Mouse (Mus musculus) forelimb bud, embryonic 11.5 days (tissue): ENCODE data around the gene Borcs8.

Source experiments
- DNase-seq: peaks from one replicate; pipeline ENCODE4 v3.0.0-alpha.2; 2012; ENCODE audit warnings: low read depth, low spot score

The Borcs8 gene

DNA sequence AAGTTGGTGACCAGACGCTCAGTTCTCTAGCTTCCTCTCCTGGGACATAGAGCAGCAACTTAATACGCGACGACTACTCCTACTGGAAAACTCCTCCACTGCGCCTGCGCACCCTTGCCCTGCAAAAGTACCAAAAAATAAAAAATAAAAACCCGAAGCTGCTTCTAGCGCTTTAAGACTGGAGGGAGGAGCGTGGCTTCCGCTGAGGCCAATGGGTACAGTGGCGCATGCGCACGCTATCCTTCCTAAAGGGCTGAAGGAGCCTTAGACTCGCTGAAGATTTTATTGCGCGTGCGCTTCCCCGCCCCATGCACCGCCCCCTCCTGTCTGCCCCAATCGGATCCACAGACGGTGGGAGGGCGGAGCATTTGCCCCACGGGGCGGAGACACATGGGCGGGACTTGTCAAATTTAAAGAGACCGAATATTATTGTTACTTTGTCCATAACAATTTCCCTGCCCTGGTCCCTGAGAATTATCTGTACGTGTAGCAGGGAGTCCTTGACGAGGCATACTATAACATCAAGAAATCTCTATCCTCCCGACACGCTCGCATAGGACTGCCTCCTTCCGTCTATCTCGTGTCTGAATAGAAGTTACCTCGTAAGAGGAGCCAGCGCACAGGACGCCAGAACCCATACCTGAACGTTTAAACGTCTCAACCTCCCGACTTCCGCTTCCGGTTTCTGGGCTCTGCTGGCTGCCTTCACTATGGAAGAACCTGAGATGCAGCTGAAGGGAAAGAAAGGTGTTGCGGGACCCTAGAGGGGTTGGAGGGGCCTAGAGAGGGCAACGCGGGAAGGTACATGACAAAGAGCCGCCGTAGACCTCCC is at the start of gene Borcs8, which contains the start of the genes Rfxank and Mef2b:
Borcs8 (plus strand) TSS at position 474 of the 832 bp plus-strand sequence.
Rfxank (minus strand) TSS at position 129 of the 832 bp plus-strand sequence.
Mef2b (plus strand) TSS at position 686 of the 832 bp plus-strand sequence.
- peak; percentile 100 for DNase-seq

DNA sequence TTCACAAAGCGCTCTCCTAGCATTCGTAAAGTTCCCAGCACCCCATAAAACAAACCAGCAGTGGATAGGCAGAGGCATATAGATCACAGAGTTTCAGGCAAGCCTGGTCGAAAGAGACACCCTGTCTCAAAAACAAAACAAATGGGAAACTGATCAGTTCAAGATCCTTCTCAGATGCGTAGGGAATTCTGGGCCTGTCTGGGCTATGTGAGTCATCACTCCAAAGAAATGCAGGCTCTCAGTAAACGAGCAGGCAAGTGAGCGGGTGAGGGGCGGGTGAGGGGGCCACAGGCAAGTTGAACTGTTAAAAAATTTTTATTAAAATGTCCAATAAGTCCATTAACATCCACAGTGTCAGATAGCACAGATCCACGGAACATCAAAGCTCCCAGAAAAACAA is 46.5 kb upstream of the Borcs8 start:
- DNase-seq, result no peak

DNA sequence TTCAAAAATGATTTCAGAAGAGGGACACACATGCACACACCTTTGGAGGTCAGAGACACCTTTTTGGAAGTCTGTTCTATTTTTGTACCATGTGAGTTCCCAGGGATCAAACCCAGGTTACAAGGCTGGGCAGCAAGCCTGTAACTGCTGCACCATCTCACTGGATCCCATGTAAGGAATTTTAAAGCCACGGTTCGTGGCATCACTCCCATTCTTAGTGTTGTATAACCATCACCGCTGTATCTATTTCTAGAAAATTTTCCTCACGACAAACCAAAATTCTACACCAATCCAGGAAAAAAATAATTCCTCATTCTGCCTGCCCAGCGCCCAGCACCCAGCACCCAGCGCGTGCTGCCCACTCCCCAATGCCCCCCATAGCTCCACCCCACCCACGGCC is 40.0 kb upstream of the Borcs8 start:
- DNase-seq, result no peak

DNA sequence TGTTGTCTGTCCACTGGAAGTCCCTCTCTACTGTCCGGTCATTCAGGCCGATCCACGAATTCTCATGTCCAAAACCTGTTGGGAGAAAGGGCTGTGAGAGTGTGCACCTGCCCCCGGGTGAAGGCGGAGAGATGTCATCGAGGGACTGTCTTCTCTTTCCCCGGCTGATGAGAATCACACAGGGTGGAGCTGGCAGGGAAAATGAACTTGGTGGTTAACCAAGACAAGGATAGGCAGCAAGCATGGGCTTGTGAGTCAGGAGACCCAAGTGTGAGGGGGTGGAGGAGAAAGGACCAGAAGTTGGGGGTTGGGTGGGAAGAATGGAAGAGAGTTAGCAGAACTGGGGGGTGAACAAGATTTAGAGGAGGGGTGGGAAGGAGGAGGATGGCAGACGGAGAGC is 39.1 kb upstream of the Borcs8 start:
- no peak for DNase-seq

DNA sequence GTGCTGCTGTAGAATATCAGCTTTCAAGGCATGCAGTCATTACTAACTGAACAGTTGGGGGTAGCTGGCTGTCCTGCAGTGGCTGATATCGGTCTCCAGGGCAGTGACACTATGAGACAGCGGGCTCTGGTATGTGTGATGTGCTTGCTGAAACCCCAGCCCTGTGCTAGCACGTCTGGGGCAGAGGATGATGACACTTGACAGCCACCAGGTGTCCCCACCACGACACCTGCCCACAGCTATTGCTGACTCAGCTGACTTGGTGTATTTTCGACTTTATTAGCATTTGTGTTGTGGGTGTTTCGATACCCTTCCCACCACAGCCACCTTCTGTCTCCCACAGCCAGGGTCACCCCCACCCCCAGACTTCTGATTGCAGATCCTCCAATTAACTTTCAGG is 34.8 kb upstream of the Borcs8 start:
- no peak for DNase-seq

DNA sequence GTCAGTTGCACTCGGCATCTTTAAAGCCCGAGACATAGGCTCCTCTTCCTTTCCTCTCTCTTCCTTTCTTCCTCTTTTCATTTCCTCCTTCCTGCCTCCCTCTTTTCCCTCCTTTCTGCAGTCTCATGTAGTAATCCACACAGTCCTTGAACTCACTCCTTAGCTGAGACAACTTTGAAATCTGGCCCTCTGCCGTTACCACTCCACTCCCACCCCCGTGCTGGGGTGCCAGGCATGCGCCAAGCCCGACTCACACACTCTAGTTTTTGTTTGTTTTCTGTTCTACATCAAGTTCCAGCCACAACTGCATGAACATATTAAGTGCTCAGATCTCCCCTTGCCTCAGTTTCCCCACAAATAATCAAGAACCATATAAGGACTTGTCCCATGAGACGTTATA is 34.4 kb upstream of the Borcs8 start:
- no peak for DNase-seq

DNA sequence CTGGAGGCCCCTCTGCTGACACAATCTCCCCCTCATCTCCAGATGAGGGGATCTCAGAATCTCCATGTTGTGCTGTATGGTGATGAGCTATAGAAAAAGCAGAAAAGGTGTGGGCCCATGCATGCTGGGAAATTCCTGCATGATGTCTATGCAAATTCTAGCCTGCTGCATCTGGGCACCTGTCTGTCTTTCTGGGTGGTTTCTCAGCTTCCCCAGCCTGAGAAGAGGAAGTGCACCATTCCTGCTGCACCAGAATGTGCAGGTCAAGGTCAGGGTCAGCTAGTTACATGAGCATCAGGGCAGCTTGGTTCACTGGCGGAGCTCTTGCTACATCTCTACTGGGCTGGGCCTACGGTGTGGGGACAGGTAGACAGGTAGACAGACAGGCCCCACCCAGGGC is 28.8 kb upstream of the Borcs8 start:
- DNase-seq, result no peak

DNA sequence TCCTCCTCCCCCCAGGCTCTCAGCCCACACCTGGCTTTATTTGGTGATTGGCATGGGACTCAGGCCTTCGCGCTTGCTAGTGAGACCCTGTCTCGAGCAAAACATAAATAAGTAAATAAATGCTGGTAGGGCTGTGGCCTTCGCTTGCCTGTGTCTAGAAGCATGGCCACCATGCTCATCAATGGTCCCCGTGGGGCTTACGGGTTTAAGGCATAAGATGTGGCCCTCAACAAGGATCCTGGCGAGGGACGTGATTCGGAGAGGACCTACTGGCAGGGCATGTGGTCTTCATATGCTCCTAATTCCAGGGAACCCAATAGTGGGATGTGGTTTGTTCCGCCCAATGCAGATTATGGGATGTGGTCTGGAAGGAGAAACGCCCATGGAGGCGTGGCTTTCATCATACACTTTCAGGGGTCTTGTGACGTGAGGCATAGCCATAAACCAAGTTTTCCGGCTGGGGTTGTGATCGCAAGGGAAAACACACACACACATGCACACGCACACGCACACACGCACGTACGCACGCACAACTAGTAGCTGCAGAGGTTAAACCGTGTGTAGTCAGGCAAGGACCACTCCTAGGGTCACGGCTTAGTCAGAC is 28.0 kb upstream of the Borcs8 start:
- no peak for DNase-seq

DNA sequence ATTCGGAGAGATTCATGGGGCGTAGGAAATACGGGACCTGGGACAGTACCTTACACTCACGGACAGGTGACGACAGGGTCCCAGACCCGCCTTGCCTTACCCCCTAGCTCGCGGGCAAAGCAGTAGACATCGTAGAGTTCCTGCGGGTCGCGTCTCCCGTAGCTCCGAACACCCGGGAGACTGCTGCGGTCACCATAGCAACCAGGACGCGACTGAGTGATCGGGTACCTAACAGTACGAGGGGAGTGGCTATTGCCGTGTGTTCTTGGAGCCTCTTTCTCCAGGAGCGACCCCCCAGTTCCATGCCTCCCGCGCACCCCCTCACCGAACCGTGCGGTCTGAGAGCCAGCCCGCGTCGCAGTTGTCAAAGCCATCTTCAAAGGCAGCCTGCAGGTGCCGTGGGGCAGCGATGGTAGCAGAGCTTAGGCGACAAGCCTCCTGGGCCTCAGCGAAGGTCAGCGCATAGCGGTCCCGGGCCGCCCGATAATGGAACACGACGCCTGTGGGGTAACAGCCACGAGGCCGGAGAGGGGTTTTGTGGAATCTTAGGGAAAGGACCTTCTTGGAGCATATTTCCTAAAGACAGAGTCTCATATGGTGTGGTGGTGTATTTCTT is 26.8 kb upstream of the Borcs8 start:
- no peak for DNase-seq

DNA sequence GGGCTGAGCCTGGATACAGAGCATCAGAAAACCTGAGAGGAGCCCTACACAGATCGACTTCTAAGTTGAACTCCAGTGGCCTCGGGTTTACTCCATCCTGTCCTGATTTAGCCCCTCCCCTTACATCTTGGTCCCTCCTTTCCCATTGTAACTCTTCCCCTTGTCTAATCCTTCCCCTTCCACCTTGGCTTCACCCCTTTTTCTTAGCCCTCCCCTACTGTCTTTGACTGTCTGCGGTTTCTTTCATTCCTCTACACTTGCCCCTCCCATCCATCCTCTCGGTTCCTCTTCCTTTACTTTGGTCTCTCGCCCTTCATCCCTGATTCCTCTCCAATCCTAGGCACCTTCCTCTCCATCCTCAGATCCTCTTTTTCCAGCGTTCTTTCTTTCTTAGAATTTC is 24.8 kb upstream of the Borcs8 start:
- no peak for DNase-seq

DNA sequence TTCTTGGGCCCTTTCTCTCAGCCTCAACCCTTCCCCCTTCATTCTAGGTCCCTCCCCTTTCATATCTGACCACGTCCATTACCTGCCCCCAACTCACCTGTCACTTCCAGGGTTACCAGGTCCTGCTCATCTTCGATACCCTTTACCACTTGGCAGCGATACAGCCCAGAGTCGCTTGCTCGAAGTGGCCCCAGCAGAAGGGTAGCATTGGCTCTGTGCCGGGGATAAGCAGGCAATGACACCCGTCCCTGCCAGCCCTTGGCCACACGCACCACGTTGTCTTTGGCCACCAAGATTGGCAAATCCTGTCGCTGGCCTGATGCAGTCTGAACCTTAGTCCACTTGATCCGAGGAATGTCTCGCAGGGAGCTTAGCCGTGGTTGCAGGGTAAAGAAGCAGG is 24.4 kb upstream of the Borcs8 start:
- DNase-seq, result no peak

DNA sequence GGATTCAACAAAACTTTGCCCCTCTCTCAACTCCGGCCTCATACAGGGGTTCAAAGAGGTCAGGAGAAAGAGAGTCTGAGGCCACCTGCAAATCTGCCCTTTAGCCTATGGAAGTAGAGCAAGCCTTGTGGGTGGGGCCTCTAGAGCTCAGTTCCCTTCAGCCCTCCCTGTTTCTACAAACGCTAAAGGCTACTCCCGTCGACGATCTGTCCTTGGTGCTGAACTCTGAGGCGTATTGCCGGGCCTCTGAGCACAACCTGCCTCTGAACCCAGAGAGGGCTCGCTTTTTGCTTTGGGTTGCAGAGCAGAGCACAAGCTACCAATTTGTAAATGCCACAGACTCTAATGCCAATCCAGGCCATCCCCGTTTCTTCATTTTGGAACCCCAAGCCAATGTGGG is 21.7 kb upstream of the Borcs8 start:
- peak; percentile 71 for DNase-seq

DNA sequence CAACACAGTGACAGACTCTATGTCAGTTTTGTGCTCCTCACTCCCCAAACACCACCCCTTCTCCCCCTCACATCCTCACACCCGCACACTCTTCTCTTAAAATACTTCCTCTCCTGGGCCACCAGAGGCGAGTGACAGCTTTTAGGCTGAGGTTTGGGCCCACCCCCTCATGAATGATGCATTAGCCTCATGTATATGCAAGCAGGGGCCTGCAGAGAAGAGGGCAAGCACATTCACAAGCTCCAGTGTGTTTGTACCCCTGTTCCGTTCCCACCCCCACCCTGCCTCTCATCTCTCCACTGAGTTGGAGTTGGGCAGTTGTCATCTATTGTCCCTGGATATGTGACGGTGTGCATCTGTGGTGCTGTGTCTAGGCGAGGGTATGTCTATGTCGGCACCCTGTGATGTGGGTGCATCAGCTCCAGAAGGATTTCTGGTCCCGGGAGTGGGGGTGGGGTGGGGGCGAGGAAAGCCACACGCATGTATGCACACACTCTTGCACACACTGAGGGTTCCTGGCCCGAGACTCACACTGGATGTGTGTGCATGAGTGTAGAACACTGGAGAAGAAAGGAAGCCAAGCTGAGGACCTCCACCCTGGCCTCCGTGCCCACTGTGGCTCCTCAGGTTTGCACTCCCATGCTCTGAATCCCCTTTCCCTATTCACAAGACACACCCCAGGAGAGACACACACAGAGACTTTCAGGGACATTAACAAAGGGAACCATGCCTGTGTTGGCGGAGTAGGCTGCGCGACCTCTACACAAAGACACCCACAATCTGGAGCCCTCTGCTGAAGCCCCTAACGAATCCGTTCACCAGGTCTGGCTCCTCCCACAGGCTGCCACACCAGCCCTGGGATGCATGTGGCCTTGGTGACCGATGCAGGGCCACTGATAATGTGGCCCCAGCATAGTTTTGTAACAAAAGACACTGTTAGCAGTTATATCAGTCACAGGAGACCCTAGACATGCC is 20.3 kb upstream of the Borcs8 start:
- DNase-seq, result no peak

DNA sequence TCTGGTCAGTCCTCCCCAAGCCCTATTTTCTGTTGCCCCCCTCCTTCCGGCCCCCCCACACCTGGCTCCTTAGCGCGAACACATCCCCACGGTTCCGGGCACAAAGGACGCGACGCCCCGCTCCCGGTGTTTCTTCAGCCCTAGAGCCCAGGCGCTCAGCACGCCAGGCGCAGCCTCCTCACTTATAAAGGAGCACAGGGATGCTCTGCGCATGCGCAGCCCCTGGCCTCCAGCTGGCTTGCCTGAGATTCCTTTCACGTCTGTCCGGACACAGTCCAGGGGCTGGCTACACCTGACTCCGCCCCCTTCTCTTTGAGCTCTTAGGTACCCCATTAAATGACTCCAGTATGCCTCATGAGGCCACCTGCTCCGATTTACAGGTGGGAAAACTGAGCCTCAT is 18.6 kb upstream of the Borcs8 start, which contains the start of gene Ncan:
Ncan (minus strand) TSS at position 207 of the 400 bp plus-strand sequence.
- peak; percentile 87 for DNase-seq

DNA sequence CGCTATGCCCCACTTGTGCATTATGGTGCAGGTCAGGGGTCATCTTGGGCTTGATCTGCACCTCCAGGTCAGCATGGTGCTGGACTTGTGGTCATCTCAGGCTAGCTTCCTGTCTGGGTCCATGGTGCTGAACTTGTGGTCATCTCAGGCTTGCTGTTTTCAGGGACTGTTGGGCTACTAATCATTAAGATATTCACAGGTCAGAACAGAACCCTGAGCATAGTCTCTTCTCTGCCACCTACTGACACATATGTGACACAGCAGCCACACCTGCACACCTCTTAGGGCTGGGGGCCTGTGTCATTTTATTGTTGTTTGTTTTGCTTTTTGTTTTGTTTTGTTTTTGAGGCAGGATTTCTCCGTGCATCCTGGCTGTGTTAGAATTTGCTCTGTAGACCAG is 16.4 kb upstream of the Borcs8 start:
- no peak for DNase-seq

DNA sequence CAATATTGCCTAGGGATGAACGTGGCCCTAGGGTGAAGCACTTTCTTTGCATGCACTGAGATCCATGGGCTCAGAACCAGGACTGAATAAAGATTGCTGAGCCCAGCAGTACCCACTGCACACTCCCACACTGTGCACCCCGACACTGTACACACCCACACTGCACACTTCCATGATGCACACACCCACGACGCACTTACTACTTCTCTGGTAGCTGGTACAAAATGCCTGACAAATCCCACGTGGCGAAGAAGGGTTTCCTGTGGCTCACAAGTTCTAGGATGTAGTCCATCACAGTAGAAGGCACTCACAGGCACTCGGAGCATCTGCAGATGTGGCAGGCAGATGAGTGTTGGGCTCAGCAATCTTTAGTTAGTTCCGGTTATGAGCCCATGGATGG is 14.3 kb upstream of the Borcs8 start:
- no peak for DNase-seq

DNA sequence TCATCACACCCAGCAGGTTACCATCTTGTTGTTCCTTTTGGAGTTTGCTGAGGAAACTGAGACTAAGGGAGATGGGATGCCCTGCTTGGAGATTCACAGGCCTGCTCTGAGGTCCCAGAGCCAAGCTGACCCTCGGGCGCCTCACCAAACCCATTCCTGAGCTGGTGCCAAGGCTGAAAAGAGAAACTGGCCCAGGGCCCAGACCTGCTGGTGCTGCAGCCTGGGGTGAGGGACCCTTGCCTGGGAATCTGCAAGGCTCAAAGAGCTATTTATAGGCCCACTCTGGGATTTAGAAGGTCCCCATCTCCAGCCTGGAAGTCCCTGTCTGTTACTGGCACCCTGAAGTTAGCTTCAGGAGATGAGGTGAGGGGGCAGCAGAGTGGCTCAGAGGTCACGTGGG is 10.9 kb upstream of the Borcs8 start:
- no peak for DNase-seq

DNA sequence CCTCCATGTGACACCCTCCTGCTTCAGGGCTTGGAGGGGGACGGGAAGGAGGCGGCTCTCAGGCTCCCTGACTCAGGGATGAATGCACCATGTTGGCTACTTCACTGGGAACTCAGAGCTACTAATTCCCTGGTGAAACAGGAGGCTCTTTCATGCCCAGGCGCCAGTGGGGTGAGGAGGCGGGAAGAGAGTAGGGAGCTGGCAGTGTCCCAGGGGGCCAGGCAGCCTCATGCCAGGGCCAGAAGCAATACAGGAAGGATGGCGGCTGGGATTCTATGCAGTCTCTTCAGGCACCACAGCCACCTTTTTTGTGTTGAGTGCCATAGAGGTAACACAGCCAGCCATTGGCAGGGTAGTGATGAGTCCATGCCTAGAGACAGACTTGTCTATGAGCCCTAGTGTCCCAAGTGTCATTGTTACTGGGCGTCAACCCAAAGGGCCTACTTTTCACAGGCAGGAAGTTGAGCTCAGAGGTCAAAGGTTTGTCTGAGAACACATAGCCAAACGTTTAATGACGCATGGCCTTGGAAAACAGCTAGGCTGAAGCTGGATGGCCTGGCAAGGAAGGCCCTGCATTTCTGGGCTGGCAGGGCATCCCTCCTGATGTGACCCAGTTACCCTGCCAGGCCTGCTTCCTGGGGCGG is 9.9 kb upstream of the Borcs8 start:
- no peak for DNase-seq

DNA sequence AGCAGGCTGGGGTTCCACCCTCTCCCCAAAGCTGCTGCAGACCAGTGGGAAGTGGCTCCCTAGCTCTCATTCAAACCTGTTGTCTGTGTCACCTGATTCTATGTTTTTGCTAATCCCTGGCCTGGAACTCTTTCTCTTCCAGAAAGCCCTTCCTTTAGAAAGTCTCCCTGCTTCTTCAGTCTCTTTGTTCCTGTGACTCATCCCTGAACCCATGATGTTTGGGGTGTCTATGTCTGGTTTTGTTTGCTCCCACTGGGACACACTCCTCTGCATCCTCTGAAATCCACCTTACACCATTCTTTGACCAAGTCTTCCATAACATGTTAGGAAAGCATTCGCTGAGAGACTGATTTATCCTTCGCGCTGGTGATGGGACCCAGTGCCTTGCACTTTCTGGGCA is 9.2 kb upstream of the Borcs8 start:
- DNase-seq, result no peak

DNA sequence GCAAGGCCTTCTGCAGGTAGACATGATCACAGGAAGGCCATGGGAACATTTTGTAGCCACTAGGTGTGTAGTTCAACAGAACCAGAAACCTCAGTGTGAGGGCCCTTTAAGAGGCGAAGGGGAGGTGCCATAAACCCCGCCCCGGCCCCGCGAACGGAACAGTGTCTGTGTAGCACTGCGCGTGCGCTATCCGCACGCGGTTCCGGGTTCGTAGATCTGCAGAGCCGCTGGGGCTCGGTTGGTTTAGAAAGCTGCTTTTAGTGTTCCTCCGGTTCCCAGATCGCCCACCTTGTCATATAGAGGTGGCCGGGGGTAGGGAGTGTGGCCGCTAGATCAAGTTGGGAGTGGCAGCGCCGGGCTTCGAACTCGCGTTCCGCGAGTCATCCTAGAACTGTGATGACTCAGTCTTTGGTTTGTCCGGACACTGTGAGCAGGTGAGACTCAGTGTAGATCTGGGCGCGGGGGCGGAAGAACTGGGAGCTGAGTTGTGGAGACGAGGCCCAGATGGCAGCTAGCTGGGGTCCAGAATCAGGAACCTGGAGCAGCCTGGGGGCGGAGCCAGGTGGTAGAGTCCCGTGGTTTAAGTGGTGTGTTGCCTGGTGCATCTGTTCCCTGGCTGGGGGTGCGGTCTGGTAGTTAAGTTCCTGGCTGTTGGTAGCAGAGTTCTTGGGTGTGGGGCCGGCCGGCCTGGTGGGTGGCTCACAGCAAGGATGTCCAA is 8.0 kb upstream of the Borcs8 start, which contains the start of gene Nr2c2ap:
Nr2c2ap (plus strand) TSS at position 168 of the 718 bp plus-strand sequence.
- DNase-seq, result peak; percentile 92
